Mouse (Mus musculus) MN1 (cell line): ENCODE measurements around the gene Ak4.

Experiments used
- DNase-seq: peaks from one replicate; pipeline ENCODE4 v3.0.0-alpha.2; 2016; ENCODE audit warnings: low spot score

Gene Ak4

DNA sequence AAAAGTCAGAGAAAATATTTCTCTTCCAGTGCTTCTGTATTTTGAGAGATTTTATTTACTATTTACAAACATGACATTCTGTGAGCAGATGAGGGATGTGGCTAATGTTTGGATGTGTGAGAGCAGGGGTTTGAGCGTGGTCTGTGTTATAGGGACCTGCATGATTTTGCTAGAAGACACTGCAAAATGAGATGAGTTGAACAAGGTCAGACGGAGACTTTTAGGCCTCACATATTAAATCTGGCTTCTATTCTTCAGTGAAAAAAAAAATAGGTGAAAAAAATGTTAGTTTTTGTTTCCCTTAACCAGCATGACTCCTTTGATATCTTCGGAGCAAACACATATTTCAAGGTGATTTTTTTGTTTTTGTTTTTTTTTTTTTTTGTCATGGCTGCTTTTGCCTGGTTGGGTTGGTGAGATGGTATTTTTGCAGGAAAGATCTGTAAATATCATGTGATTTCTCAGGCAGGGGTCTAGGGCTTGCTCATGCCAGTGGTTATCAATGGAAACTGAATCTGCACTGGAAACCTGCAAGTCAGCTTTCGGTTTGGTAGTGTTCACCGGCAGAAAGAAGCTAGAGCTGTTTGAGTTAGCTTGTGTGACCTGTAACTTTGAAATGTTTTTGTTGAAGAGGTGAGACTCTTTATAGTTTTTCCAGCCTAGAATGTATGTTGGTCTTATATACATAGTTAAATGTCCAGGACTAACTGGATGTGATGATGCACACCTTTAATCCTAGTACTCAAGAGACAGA lies 92.9 kb downstream of the Ak4 start:
- DNase-seq, result no peak

DNA sequence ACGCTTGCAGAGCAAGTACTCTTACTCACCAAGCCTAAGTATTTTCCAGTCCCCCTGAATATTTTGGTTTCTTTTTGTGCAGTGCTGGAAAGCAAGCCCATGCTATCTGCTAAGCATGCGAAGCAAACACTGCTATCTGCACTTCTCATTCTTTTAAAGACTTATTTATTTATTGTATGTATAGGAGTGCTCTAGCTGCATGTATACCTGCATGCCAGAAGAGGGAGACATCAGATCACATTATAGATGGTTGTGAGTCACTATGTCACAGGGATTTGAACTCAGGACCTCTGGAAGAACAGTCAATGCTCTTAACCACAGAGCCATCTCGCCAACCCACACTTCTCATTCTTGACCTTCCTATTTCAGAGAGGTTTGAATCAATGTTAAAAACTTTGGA lies 94.2 kb downstream of the Ak4 start:
- DNase-seq, result no peak

DNA sequence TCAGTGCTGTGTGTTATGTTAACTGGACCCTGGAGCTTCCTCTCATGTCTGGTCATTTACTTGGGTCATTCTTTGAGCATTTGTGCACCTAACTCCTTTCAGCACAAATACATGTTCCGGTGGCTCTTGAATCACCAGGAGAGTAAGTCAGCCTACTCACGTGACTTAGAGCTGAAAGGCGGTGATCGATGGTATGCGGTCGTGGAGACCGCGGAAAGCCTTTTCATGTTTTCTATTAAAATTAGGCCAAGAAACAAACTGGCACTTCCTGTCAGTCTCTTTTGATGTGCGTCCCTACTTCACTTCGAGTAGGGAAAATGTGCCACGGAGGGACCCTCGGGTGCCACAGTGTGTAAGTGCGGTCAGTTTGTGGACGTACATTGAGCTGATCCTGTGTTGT lies 96.8 kb downstream of the Ak4 start:
- DNase-seq, result no peak
